Mouse (Mus musculus): ENCODE measurements around the gene Tead2. TPM values are rescaled to one million over a fixed set of nuclear protein-coding genes. Genes with fewer than 3 reads are reported as not detected.

The Tead2 gene
- polyA plus RNA-seq, 1 experiment from 2014 or later: 46.5 TPM

- Histone ChIP-seq H3K4me2 (replicated peaks; ENCODE audit: low read depth, low read length) (no peak overlapping the region), H3K36me3 (ENCODE audit: insufficient read depth, low read length) (no peaks in the 10 kb centered on the region), H3K9me3 (ENCODE audit: low read length) (no peaks in the 10 kb centered on the region), H3K4me3 (ENCODE audit: low read depth, low read length) (no peak overlapping the region), H3K27me3 (replicated peaks; ENCODE audit: insufficient read depth, low read length) (no peaks in the 10 kb centered on the region; the same call in 1 of the 2 replicates), H3K4me1 (ENCODE audit: insufficient read depth, low read depth, low read length) (no peaks in the 10 kb centered on the region), H3K9ac (replicated peaks; ENCODE audit: low read depth) (no peak overlapping the region), H3K27ac (ENCODE audit: low read length) (no peak overlapping the region)
- ATAC-seq: no peak
- TF ChIP-seq EP300 (IDR thresholded peaks at IDR 0.05) (no peak), CTCF (IDR thresholded peaks at IDR 0.05) (0 out of 2 replicates have a peak, but pooled peaks have one; percentile 12)
- no peak for DNase-seq (ENCODE audit: low spot score)
- 51% methylated on average over 5 of the region's 5 CpGs for WGBS
Measured at GRCm38 (mm10) chr7:45193406-45193805, 22.1 kb upstream of the Tead2 start.

DNA sequence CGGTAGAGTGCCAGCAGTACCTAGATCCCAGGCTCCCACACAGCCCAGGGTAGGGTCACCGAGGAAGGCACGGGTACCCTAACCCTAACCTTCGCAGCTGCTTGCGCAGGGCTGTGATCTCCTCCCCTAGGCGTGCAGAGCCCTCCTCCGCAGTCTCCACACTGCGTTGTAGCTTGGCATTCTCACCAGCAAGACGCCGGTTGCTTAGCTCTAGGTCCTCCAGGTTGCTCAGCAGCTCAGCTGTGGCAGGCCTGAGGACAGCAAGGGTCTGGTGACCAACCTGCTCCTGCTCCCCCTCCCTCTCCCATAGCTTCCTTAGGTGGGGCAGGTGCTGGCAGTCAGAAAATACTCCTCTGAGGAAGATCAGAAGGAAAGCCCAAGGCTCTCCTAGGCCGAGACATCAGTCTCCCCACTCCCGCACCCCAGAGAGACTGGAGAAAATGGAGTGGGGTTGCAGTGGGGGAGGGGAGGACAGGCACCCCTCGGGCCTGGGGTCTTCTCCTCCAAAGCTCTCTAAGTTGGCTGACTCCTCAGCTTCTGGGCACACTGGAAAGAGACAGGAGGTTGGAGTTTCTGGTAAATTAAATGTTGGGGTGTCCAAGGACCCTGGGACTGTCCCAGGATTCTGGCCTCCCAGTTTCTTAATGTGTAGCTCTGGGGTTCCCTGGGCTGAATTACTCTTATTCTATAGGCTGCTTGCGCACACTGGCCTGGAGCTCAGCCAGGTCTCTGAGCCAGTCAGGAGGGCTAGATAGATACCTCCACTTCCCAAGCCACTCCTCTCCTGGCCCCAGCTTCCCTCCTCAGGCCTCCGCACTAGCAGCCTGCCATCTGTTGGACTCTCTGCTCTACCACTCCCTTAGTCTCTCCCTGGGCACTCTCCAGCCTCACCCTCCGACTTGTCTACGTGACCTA lies 21.4 kb upstream of the Tead2 start:
- H3K4me1 ChIP-seq (ENCODE audit: insufficient read depth, low read depth, low read length): no peaks in the 10 kb centered on the region
- H3K36me3 ChIP-seq (ENCODE audit: insufficient read depth, low read length): no peaks in the 10 kb centered on the region
- TF ChIP-seq EP300 (IDR thresholded peaks at IDR 0.05): no peak
- no peak for TF ChIP-seq CTCF (IDR thresholded peaks at IDR 0.05)
- H3K9ac ChIP-seq (replicated peaks; ENCODE audit: low read depth): no peak overlapping the region
- H3K27ac ChIP-seq (ENCODE audit: low read length): no peak overlapping the region
- H3K9me3 ChIP-seq (ENCODE audit: low read length): no peaks in the 10 kb centered on the region
- H3K27me3 ChIP-seq (replicated peaks; ENCODE audit: insufficient read depth, low read length): no peaks in the 10 kb centered on the region; the same call in 1 of the 2 replicates
- no peak overlapping the region for H3K4me2 ChIP-seq (replicated peaks; ENCODE audit: low read depth, low read length)
- H3K4me3 ChIP-seq (ENCODE audit: low read depth, low read length): no peak overlapping the region
- DNase-seq (ENCODE audit: low spot score): no peak
- ATAC-seq: peak; percentile 13; the same call in 1 of the 2 replicates
- WGBS: 62% methylated on average over 17 of the region's 17 CpGs

DNA sequence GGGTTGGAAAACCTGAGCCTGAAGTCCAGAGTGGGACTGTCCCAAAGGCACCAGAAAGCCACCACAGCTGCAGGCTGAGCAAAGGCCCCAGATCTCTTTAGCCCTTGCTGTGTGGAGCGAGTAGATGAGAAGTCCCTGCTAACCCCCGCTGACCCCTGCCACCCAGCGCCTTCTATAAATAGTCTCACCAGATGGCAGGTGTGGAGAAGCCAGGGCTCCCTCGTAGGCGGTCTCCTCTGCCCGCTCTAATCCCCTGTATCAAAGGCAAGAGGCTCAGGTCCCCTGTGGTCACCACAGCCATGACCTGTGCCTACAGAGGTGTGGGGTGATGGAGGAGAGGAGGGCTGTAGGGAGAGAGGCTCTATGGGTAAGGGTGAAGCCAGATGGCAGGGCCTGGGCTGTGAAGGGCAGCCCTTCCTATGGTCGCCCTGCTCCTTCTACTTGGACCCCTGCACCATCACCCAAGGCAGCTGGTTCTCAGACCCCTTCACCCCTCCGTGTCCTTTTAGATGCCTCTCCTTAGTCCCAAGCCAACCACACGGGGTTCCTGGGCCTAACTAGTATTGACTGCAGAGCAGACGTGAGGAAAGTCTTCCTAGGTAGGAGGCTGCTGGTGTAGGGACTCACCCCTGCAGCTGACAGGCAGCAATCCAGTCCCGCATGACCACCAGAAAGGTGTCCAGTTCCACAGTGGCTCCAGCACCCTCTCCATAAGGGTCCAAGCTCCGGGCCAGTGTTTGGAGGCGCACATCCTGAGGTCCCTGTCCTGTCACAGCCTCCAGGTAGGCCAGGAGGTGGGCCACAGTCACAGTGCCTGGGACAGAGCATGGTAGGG lies 20.0 kb upstream of the Tead2 start:
- Histone ChIP-seq H3K27ac (ENCODE audit: low read length) (no peak overlapping the region), H3K4me3 (ENCODE audit: low read depth, low read length) (no peak overlapping the region), H3K9me3 (ENCODE audit: low read length) (no peaks in the 10 kb centered on the region), H3K4me1 (ENCODE audit: insufficient read depth, low read depth, low read length) (no peaks in the 10 kb centered on the region), H3K36me3 (ENCODE audit: insufficient read depth, low read length) (no peaks in the 10 kb centered on the region), H3K4me2 (replicated peaks; ENCODE audit: low read depth, low read length) (no peak overlapping the region), H3K9ac (replicated peaks; ENCODE audit: low read depth) (no peak overlapping the region), H3K27me3 (replicated peaks; ENCODE audit: insufficient read depth, low read length) (no peaks in the 10 kb centered on the region; the same call in 1 of the 2 replicates)
- DNase-seq (ENCODE audit: low spot score) (no peak), ATAC-seq (no peak)
- 51% methylated on average over 13 of the region's 13 CpGs for WGBS
- TF ChIP-seq CTCF (IDR thresholded peaks at IDR 0.05): no peak
- TF ChIP-seq EP300 (IDR thresholded peaks at IDR 0.05): no peak

- Histone ChIP-seq H3K4me1 (ENCODE audit: insufficient read depth, low read depth, low read length) (no peaks in the 10 kb centered on the region), H3K9ac (replicated peaks; ENCODE audit: low read depth) (no peak overlapping the region), H3K27ac (ENCODE audit: low read length) (no peak overlapping the region), H3K4me2 (replicated peaks; ENCODE audit: low read depth, low read length) (no peak overlapping the region), H3K4me3 (ENCODE audit: low read depth, low read length) (no peak overlapping the region), H3K27me3 (replicated peaks; ENCODE audit: insufficient read depth, low read length) (no peaks in the 10 kb centered on the region; the same call in 1 of the 2 replicates), H3K36me3 (ENCODE audit: insufficient read depth, low read length) (no peaks in the 10 kb centered on the region), H3K9me3 (ENCODE audit: low read length) (no peaks in the 10 kb centered on the region)
- DNase-seq (ENCODE audit: low spot score) (no peak), ATAC-seq (no peak)
- 78% methylated on average over 4 of the region's 4 CpGs for WGBS
- no peak for TF ChIP-seq EP300 (IDR thresholded peaks at IDR 0.05)
- TF ChIP-seq CTCF (IDR thresholded peaks at IDR 0.05): no peak
Measured at GRCm38 (mm10) chr7:45196176-45196535, 19.4 kb upstream of the Tead2 start.

DNA sequence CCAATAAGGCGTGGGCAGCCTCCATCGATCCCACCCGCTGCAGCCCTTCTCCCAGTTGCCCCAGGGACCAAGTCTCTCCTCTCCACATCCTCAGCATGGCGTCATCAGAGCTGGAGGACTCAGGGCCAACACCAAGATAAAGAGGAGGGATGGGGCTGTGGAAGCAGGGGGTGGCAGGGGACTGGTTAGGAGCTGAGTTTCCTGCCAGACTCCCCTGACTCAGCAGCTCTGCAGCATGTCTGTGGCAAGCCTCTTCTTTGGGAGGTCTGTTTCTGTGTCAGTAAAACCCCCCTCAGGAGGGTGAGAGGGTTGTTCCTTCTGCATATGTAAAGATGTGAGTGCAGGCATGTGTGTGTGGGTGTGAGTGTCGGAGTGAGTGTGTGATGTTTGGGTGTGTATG lies 18.6 kb upstream of the Tead2 start:
- TF ChIP-seq CTCF (IDR thresholded peaks at IDR 0.05) (no peak), EP300 (IDR thresholded peaks at IDR 0.05) (no peak)
- H3K4me3 ChIP-seq (ENCODE audit: low read depth, low read length): no peak overlapping the region
- no peak for ATAC-seq
- H3K27ac ChIP-seq (ENCODE audit: low read length): no peak overlapping the region
- no peak overlapping the region for H3K9ac ChIP-seq (replicated peaks; ENCODE audit: low read depth)
- H3K36me3 ChIP-seq (ENCODE audit: insufficient read depth, low read length): no peaks in the 10 kb centered on the region
- H3K4me1 ChIP-seq (ENCODE audit: insufficient read depth, low read depth, low read length): no peaks in the 10 kb centered on the region
- no peaks in the 10 kb centered on the region; the same call in 1 of the 2 replicates for H3K27me3 ChIP-seq (replicated peaks; ENCODE audit: insufficient read depth, low read length)
- 59% methylated on average over 5 of the region's 5 CpGs for WGBS
- H3K9me3 ChIP-seq (ENCODE audit: low read length): no peaks in the 10 kb centered on the region
- no peak overlapping the region for H3K4me2 ChIP-seq (replicated peaks; ENCODE audit: low read depth, low read length)
- DNase-seq (ENCODE audit: low spot score): no peak

DNA sequence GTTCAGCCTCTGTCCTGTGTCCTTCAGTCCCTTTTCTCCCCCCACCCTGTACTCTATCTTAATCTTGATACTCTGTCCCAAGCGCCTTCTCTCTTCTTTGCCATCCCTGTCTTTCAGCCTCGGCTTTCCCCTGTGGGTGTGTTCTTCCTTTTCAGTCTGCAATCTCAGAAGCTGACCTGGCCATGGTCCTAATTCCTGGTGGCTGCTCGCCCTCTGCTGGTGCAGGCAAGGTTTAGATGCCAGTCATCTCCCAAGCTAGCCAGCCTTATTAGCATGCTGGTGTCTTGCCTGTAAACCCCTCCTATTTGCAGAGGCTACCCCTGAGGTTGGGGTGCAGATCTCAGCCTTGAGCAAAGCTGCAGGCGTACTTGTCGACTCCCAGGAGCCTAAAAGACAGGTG lies 17.1 kb upstream of the Tead2 start:
- Histone ChIP-seq H3K9ac (replicated peaks; ENCODE audit: low read depth) (no peak overlapping the region), H3K27me3 (replicated peaks; ENCODE audit: insufficient read depth, low read length) (no peaks in the 10 kb centered on the region), H3K4me3 (ENCODE audit: low read depth, low read length) (no peak overlapping the region), H3K9me3 (ENCODE audit: low read length) (no peaks in the 10 kb centered on the region), H3K4me2 (replicated peaks; ENCODE audit: low read depth, low read length) (no peak overlapping the region), H3K36me3 (ENCODE audit: insufficient read depth, low read length) (no peaks in the 10 kb centered on the region), H3K4me1 (ENCODE audit: insufficient read depth, low read depth, low read length) (no peaks in the 10 kb centered on the region), H3K27ac (ENCODE audit: low read length) (no peak overlapping the region)
- DNase-seq (ENCODE audit: low spot score) (peak; percentile 81), ATAC-seq (peak; percentile 69)
- TF ChIP-seq EP300 (IDR thresholded peaks at IDR 0.05): no peak
- peak; percentile 95 for TF ChIP-seq CTCF (IDR thresholded peaks at IDR 0.05)
- WGBS: 9% methylated on average over 5 of the region's 5 CpGs
